Mouse (Mus musculus): ENCODE data around the gene Tor1aip1. TPM values are rescaled to one million over a fixed set of nuclear protein-coding genes. Genes with fewer than 3 reads are reported as not detected.

Gene Tor1aip1
- 117 TPM for total RNA-seq (2023)

GRCm38 (mm10) chr1:156035930-156036737, at the start of gene Tor1aip1:
TSS of gene Tor1aip1 (minus strand) at chr1:156036480.

DNA sequence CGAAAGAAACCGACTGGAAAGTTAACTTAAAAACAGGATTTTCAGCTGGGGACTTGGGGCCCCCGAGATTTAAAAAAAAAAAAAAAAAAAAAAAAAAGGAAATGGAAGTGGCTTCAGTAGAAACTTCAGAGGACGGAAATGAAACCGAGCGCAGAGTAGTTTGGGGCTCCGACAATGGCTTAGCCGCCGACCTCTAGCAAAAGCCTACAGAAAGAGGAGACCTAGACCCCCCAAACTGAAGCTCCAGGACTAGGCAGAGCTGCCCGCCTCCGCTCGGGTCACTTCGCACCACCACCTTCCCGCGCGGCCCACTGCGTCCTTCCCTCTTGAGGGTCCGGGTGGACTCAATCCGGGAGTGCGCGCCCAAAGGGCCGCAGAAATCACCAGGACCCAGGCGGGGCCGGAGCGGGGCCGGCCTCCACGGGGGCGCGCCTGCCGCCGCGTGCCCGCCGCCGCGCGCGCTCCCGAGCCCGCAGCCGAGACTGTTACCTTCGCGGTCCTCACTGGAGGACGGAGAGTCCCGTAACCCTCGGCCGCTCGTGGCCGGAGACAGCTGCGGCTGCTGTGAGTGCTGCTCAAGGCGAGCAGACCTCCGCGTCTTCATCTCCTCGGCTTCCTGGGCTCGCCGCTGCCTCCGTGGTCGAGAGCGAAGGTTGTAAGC, 881 bp downstream of the Tor1aip1 start, which contains the start of gene Tor1aip2:
Gene Tor1aip2 (plus strand): TSS at position 135 of the 661 bp plus-strand sequence.

DNA sequence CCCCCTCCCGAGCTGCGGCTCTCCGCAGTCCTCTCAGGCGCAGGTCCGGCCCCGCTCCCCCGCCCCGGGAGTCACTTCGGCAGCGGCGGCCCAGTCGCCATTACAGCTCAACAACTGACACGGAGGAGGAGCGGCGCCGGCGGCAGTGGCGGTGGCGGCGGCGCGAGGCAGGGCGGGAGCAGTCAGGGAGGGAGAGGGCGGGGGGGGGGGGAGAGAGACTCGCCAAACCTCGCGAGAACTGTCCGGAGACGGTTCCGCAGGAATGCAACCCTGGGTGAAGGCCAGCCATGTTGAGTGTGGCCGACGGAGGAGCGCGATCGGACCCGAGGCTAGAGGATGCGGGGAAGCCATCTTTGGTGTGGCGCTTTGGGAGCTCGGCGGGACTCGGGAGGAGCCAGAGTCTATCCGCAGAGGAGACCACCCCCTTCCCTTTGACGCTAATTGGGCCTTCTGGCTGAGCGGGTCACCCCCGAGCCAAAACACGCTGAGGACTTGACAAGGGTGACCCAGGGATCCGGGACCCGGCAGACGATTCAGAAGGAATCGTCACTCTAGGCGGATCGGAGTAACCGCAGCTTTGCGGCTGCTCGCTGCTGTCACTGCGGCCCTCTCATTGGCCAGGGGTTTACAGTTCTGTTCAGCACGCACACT, 63.1 kb downstream of the Tor1aip1 start, which contains the start of gene Cep350:
Gene Cep350 (minus strand): TSS at position 188 of the 651 bp plus-strand sequence.

Other genes with a start within 250 kb of the Tor1aip1 start
- gene Qsox1, start 223.6 kb downstream of the Tor1aip1 start, total RNA-seq (2023): 36.1 TPM
- gene Cep350, start 63.2 kb downstream of the Tor1aip1 start, total RNA-seq (2023): 85.3 TPM
- 104 TPM for gene Tor1aip2, start 1.1 kb downstream of the Tor1aip1 start, total RNA-seq (2023)
- gene Fam163a, start 168.5 kb upstream of the Tor1aip1 start, total RNA-seq (2023): not detected

Data from CD4-positive naive resting alpha-beta T cell, adult 76 days (primary cell).